Mouse (Mus musculus): ENCODE data around the gene Nt5c3b. TPM values are rescaled to one million over a fixed set of nuclear protein-coding genes. Genes with fewer than 3 reads are reported as not detected.

Nt5c3b gene
- polyA plus RNA-seq, 1 experiment = 79.9 TPM

DNA sequence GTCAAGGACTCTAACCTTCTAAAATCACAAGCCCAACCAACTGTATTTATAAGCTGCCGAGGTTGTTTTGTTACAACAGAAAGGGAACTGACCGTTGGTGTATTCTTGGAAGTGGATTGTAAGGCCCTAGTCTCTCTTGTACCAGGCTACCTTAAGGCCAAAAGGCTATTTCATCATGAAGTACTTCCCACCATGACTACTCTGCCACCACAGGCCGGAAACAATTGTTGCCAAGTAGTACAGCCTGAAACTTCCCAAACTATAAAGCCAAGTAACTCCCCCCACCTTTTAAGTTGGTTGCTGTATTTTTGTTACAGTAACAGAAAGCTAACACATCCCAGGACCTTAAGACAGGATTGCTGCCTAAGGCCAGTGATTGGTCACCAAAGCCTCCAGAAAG lies 14.8 kb downstream of the Nt5c3b start:
- H3K4me1 ChIP-seq (ENCODE audit: control insufficient read depth, insufficient read depth, low read length) = peaks cover 24% of the 10 kb centered on the region
- 90% methylated on average over 3 of the region's 3 CpGs for WGBS
- DNase-seq = no peak
- H3K27ac ChIP-seq (ENCODE audit: insufficient read depth, low read length) = no peak overlapping the region
- H3K4me3 ChIP-seq (replicated peaks; ENCODE audit: insufficient read depth, low read depth, low read length) = no peak overlapping the region
- H3K27me3 ChIP-seq (ENCODE audit: control insufficient read depth, insufficient read depth, low read length) = no peaks in the 10 kb centered on the region
- TF ChIP-seq POLR2A (IDR thresholded peaks at IDR 0.05; ENCODE audit: borderline replicate concordance, insufficient read depth, low read length) = no peak
- no peak for TF ChIP-seq CTCF (IDR thresholded peaks at IDR 0.05; ENCODE audit: borderline replicate concordance, insufficient read depth, low read depth, low read length)

DNA sequence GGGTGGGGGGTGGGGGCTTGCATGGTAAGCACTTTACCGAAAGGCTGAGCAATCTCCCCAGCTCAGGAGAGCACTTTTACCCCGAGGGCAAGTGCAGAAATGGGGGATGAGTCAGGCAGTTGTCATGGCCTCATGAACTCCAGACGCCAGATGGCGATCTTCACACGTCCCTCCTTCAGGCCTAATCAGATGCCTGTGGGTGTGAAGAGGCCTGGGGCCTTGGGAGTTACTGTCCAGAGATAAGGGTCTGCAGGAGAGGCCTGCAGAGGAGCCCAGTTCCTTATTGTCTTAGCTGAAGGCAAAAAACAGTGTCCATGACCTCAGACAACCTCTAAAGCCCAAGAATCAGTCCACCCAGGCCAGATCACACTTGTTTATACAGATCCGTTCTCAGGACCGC lies 15.8 kb downstream of the Nt5c3b start:
- Histone ChIP-seq H3K4me1 (ENCODE audit: control insufficient read depth, insufficient read depth, low read length) (peaks cover 24% of the 10 kb centered on the region), H3K27me3 (ENCODE audit: control insufficient read depth, insufficient read depth, low read length) (no peaks in the 10 kb centered on the region), H3K27ac (ENCODE audit: insufficient read depth, low read length) (no peak overlapping the region), H3K4me3 (replicated peaks; ENCODE audit: insufficient read depth, low read depth, low read length) (no peak overlapping the region)
- DNase-seq = peak; percentile 73 to 80
- TF ChIP-seq POLR2A (IDR thresholded peaks at IDR 0.05; ENCODE audit: borderline replicate concordance, insufficient read depth, low read length) = no peak
- TF ChIP-seq CTCF (IDR thresholded peaks at IDR 0.05; ENCODE audit: borderline replicate concordance, insufficient read depth, low read depth, low read length) = peak; percentile 84
- WGBS = 32% methylated on average over 7 of the region's 7 CpGs

DNA sequence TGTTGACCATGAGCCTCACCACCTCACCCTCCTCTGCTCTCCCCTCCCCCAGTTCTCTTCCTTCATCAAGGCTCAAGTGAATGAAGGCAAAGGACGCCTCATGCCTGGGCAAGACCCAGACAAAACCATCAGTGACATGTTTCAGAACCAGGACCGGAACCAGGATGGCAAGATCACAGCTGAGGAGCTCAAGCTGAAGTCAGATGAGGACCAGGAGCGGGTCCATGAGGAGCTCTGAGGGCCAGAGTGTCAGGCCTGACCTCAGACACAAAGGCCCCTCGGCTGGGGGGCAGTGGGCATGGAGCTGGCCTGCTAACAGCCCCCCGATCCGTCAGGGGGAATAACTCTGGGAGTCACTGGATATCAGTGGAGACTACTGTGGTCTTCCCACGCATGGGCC lies 17.8 kb downstream of the Nt5c3b start:
- Histone ChIP-seq H3K4me3 (replicated peaks; ENCODE audit: insufficient read depth, low read depth, low read length) (no peak overlapping the region), H3K27ac (ENCODE audit: insufficient read depth, low read length) (no peak overlapping the region), H3K27me3 (ENCODE audit: control insufficient read depth, insufficient read depth, low read length) (no peaks in the 10 kb centered on the region), H3K4me1 (ENCODE audit: control insufficient read depth, insufficient read depth, low read length) (peaks cover 8% of the 10 kb centered on the region; the same call in 1 of the 2 replicates)
- 91% methylated on average over 7 of the region's 7 CpGs for WGBS
- no peak for DNase-seq
- TF ChIP-seq CTCF (IDR thresholded peaks at IDR 0.05; ENCODE audit: borderline replicate concordance, insufficient read depth, low read depth, low read length) (no peak), POLR2A (IDR thresholded peaks at IDR 0.05; ENCODE audit: borderline replicate concordance, insufficient read depth, low read length) (no peak)

DNA sequence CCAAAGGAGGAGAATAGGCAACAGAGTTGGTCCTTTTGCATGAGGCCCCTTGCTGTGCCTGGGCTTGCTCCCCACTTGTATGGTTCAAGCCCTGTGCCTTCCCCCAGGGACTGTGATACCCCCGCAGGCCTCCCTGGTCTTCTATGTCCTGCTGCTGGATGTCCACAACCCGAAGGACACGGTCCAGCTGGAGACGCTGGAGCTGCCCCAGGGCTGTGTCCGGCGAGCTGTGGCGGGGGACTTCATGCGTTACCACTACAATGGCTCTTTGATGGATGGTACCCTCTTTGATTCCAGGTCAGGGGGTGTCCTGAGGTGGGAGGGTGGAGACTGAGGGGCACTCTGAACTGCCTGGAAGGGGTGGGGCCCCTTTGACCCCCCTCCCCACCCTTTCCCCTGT lies 20.1 kb downstream of the Nt5c3b start:
- no peak overlapping the region for H3K27ac ChIP-seq (ENCODE audit: insufficient read depth, low read length)
- peaks cover 2% of the 10 kb centered on the region; the same call in 1 of the 2 replicates for H3K4me1 ChIP-seq (ENCODE audit: control insufficient read depth, insufficient read depth, low read length)
- H3K4me3 ChIP-seq (replicated peaks; ENCODE audit: insufficient read depth, low read depth, low read length) = no peak overlapping the region
- no peaks in the 10 kb centered on the region for H3K27me3 ChIP-seq (ENCODE audit: control insufficient read depth, insufficient read depth, low read length)
- no peak for TF ChIP-seq POLR2A (IDR thresholded peaks at IDR 0.05; ENCODE audit: borderline replicate concordance, insufficient read depth, low read length)
- no peak for TF ChIP-seq CTCF (IDR thresholded peaks at IDR 0.05; ENCODE audit: borderline replicate concordance, insufficient read depth, low read depth, low read length)
- no peak for DNase-seq
- WGBS = 37% methylated on average over 8 of the region's 8 CpGs

DNA sequence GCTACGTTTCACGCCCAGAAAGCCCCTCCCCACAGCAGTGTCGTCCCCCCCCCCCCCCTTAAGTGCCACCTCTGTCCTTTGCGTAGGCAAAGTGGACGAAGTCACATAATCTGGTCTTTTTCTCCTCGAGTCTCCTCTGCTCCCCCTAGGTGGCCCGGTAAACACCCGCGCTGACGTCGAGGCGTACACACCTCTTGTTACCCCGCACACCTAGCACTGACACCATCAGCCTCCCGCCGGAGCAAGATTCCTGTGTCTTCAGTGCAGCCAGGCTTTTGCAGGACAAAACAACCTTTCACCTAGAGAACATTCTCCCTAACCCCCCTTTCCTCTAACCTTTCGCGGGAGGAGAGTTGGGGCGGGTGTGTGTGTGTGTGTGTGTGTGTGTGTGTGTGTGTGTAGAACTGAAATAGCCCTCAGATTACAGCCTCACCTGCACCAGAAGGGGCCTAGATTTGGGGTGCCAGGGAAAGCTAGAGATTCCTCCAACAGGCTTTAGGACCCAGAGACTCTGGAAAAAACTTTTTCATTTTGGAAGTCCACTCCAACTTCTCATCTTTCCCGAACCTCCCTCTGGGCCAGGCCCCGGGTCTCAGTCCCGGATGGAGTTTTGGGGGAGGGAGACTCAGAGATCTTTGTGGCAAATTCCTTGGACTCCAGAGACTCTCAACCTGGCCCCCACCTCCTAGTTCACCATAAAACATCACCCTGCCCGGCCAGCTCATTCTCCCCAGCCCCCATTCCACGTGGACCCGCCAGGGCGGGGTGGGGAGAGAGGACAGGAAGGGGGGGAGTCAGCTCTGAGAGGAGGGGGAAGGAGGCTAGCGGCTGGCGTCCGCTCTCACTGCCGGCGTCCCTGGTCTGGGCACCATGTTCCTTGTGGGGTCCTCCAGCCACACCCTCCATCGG lies 26.4 kb downstream of the Nt5c3b start, which contains the start of gene Fkbp10:
TSS of gene Fkbp10 (plus strand) at position 784 of the 909 bp plus-strand sequence.
- 7% methylated on average over 30 of the region's 31 CpGs for WGBS
- Histone ChIP-seq H3K27ac (ENCODE audit: insufficient read depth, low read length) (no peak within 1 kb of the TSS), H3K4me3 (replicated peaks; ENCODE audit: insufficient read depth, low read depth, low read length) (peak within 1 kb of the TSS; percentile 52), H3K4me1 (ENCODE audit: control insufficient read depth, insufficient read depth, low read length) (peaks cover 9% of the 10 kb centered on the region; the same call in 1 of the 2 replicates), H3K27me3 (ENCODE audit: control insufficient read depth, insufficient read depth, low read length) (no peaks in the 10 kb centered on the region)
- TF ChIP-seq CTCF (IDR thresholded peaks at IDR 0.05; ENCODE audit: borderline replicate concordance, insufficient read depth, low read depth, low read length) (no peak), POLR2A (IDR thresholded peaks at IDR 0.05; ENCODE audit: borderline replicate concordance, insufficient read depth, low read length) (no peak)
- DNase-seq = no peak

DNA sequence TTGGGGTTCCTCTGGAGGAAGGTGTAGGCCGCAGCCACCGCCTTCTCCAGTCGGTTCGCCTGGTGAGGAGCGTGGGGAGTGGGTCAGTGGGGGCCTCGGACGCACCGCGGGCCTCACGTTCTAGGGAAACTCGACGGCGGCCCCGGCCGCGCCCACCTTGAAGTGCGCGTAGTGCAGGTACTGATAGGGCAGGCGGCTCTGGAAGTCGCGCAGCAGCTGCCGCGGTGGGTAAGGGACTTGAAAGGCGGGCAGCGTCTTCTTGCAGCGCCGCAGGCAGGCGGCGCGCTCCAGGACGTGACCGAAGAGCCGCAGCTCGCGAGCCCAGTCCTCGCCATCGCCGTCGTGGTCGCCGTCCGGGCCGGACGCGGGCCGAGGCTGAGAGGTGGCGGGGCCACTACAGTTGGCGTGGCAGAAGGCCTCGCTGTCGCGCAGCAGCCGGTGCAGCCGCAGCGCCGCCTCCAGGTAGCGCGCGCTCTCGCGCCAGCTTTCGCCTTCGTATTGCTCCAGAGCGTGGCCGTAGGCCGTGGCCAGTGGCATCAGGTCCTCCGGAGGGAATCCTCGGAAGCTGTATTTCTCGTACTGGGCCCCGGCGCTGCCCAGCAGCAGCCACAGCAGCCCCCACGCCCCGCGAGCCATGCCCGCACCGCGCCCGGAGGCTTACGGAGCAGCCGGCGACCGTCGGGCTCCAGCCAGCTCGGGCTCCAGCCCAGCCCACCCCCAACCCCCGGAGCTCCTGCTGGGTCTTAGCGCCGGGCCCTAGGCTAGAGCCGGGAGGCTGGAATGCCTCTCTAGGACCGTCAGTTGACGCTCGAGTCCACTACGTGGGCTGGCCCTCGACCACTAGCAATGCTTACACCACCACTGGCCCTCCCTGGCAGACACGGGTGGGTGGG lies 27.3 kb downstream of the Nt5c3b start, which contains the start of gene P3h4:
TSS of gene P3h4 (minus strand) at position 816 of the 893 bp plus-strand sequence.
- WGBS = 4% methylated on average over 92 of the region's 93 CpGs
- no peaks in the 10 kb centered on the region for H3K27me3 ChIP-seq (ENCODE audit: control insufficient read depth, insufficient read depth, low read length)
- peaks cover 16% of the 10 kb centered on the region for H3K4me1 ChIP-seq (ENCODE audit: control insufficient read depth, insufficient read depth, low read length)
- H3K4me3 ChIP-seq (replicated peaks; ENCODE audit: insufficient read depth, low read depth, low read length) = peak within 1 kb of the TSS; percentile 52
- H3K27ac ChIP-seq (ENCODE audit: insufficient read depth, low read length) = no peak within 1 kb of the TSS
- TF ChIP-seq CTCF (IDR thresholded peaks at IDR 0.05; ENCODE audit: borderline replicate concordance, insufficient read depth, low read depth, low read length) (peak; percentile 71), POLR2A (IDR thresholded peaks at IDR 0.05; ENCODE audit: borderline replicate concordance, insufficient read depth, low read length) (no peak)
- peak; percentile 88 to 90 for DNase-seq

DNA sequence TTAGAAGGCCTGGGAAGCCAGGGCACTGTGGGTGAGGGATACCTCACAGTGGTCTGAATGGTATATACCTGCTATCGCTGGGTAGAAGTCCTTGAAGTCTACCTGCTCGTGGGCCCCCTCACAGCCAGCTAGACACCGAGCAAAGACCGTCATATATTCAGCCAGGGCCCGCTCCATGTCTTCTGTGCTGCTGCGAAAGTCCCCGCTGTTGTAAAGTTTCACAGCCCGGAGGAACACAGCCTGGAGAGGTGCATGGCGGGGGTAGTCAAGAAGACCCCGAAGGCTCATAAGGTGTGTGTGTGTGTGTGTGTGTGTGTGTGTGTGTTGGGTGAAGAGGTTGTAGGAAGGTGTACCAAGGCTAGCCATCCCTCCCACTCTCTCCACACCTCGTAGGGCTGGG lies 28.1 kb downstream of the Nt5c3b start:
- H3K4me1 ChIP-seq (ENCODE audit: control insufficient read depth, insufficient read depth, low read length) = peaks cover 23% of the 10 kb centered on the region
- no peak for TF ChIP-seq POLR2A (IDR thresholded peaks at IDR 0.05; ENCODE audit: borderline replicate concordance, insufficient read depth, low read length)
- TF ChIP-seq CTCF (IDR thresholded peaks at IDR 0.05; ENCODE audit: borderline replicate concordance, insufficient read depth, low read depth, low read length) = no peak
- 89% methylated on average over 11 of the region's 11 CpGs for WGBS
- H3K27ac ChIP-seq (ENCODE audit: insufficient read depth, low read length) = no peak overlapping the region
- H3K27me3 ChIP-seq (ENCODE audit: control insufficient read depth, insufficient read depth, low read length) = no peaks in the 10 kb centered on the region
- H3K4me3 ChIP-seq (replicated peaks; ENCODE audit: insufficient read depth, low read depth, low read length) = peak overlapping the region; percentile 52
- DNase-seq = no peak

All from cerebellum, adult 2 months (tissue).